Mouse (Mus musculus): ENCODE data around the gene Ccnd1. TPM values are rescaled to one million over a fixed set of nuclear protein-coding genes. Genes with fewer than 3 reads are reported as not detected.
"Not testable (repeated sequence)": the region's sequence is repeated elsewhere in the genome, so short reads cannot be mapped to it uniquely, and the experiment has no call there.

The Ccnd1 gene
- polyA plus RNA-seq, 1 experiment from 2014 or later: 59.0 TPM

GRCm38 (mm10) chr7:144891863-144892262, 47.9 kb downstream of the Ccnd1 start:
- no peak overlapping the region for H3K4me3 ChIP-seq (replicated peaks; ENCODE audit: low read length)
- peaks cover 24% of the 10 kb centered on the region for H3K27me3 ChIP-seq (ENCODE audit: control insufficient read depth, insufficient read depth, low read length)
- H3K4me2 ChIP-seq (ENCODE audit: low read depth, low read length): no peak overlapping the region
- WGBS: 77% methylated on average over 2 of the region's 2 CpGs
- H3K9ac ChIP-seq (ENCODE audit: low read length): no peak overlapping the region
- ATAC-seq (ENCODE audit: insufficient read depth, low FRiP score): no peak
- peaks cover 13% of the 10 kb centered on the region for H3K4me1 ChIP-seq (ENCODE audit: control insufficient read depth, insufficient read depth, low read length)
- 0 out of 2 replicates have a peak, but pooled peaks cover 3% of the 10 kb centered on the region for H3K9me3 ChIP-seq (replicated peaks; ENCODE audit: control insufficient read depth, low read length)
- no peak overlapping the region for H3K27ac ChIP-seq (ENCODE audit: low read length)
- H3K36me3 ChIP-seq (ENCODE audit: control insufficient read depth, insufficient read depth, low read length): no peaks in the 10 kb centered on the region

DNA sequence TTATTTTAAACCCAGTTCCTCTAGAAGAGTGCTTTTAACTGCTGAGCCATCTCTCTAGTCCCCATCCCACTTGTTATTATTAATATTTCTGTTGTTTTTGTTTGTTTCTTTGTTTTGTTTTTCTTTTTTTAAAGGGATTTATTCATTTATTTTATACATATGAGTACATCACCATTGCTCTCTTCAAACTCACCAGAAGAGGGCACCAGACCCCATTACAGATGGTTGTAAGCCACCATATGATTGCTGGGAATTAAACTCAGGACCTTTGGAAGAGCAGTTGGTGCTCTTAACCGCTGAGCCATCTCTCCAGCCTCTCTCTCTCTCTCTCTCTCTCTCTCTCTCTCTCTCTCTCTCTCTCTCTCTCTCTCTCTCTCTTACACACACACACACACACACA, 49.1 kb downstream of the Ccnd1 start:
- H3K27me3 ChIP-seq (ENCODE audit: control insufficient read depth, insufficient read depth, low read length): peaks cover 12% of the 10 kb centered on the region
- not testable (repeated sequence) for H3K36me3 ChIP-seq (ENCODE audit: control insufficient read depth, insufficient read depth, low read length); H3K27ac ChIP-seq (ENCODE audit: low read length); H3K4me3 ChIP-seq (replicated peaks; ENCODE audit: low read length); H3K9me3 ChIP-seq (replicated peaks; ENCODE audit: control insufficient read depth, low read length); H3K9ac ChIP-seq (ENCODE audit: low read length); ATAC-seq (ENCODE audit: insufficient read depth, low FRiP score); H3K4me1 ChIP-seq (ENCODE audit: control insufficient read depth, insufficient read depth, low read length); H3K4me2 ChIP-seq (ENCODE audit: low read depth, low read length)
- WGBS: 74% methylated on average over 1 of the region's 1 CpGs

- no peak overlapping the region for H3K4me2 ChIP-seq (ENCODE audit: low read depth, low read length)
These were observed 51.0 kb downstream of the Ccnd1 start for GRCm38 (mm10) chr7:144888564-144889299.

DNA sequence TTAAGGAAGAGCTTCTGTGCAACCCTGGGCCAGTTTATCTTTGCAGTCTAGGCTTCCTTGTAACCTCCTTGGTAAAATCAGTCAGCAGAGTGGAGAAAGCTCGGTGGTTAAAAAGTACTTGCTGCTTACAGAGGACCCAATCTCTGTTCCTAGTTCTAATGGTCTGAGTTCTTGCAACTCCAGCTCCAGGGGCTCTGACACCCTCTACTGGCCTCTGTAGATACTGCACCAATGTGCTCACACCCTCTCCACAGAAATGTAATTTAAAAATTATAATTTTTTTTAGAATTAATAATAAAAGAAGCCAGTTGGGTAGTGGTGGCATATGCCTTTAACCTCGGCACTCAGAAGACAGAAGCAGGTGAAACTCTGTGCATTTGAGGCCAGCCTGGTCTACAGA, 52.1 kb downstream of the Ccnd1 start:
- H3K4me3 ChIP-seq (replicated peaks; ENCODE audit: low read length): no peak overlapping the region
- H3K27me3 ChIP-seq (ENCODE audit: control insufficient read depth, insufficient read depth, low read length): no peaks in the 10 kb centered on the region; the same call in 1 of the 2 replicates
- H3K9me3 ChIP-seq (replicated peaks; ENCODE audit: control insufficient read depth, low read length): 0 out of 2 replicates have a peak, but pooled peaks cover 3% of the 10 kb centered on the region
- 86% methylated on average over 2 of the region's 2 CpGs for WGBS
- no peak overlapping the region for H3K9ac ChIP-seq (ENCODE audit: low read length)
- ATAC-seq (ENCODE audit: insufficient read depth, low FRiP score): no peak
- H3K27ac ChIP-seq (ENCODE audit: low read length): no peak overlapping the region
- H3K4me2 ChIP-seq (ENCODE audit: low read depth, low read length): no peak overlapping the region
- no peaks in the 10 kb centered on the region for H3K4me1 ChIP-seq (ENCODE audit: control insufficient read depth, insufficient read depth, low read length)
- H3K36me3 ChIP-seq (ENCODE audit: control insufficient read depth, insufficient read depth, low read length): no peaks in the 10 kb centered on the region

More at GRCm38 (mm10) chr7:144888564-144889299, 51.0 kb downstream of the Ccnd1 start:
- Histone ChIP-seq H3K9ac (ENCODE audit: low read length) (no peak overlapping the region), H3K27ac (ENCODE audit: low read length) (no peak overlapping the region), H3K27me3 (ENCODE audit: control insufficient read depth, insufficient read depth, low read length) (no peaks in the 10 kb centered on the region; the same call in 1 of the 2 replicates), H3K4me3 (replicated peaks; ENCODE audit: low read length) (no peak overlapping the region), H3K36me3 (ENCODE audit: control insufficient read depth, insufficient read depth, low read length) (no peaks in the 10 kb centered on the region), H3K4me1 (ENCODE audit: control insufficient read depth, insufficient read depth, low read length) (no peaks in the 10 kb centered on the region), H3K9me3 (replicated peaks; ENCODE audit: control insufficient read depth, low read length) (0 out of 2 replicates have a peak, but pooled peaks cover 3% of the 10 kb centered on the region)
- WGBS: 9% methylated on average over 18 of the region's 18 CpGs
- ATAC-seq (ENCODE audit: insufficient read depth, low FRiP score): no peak

- Histone ChIP-seq H3K9ac (ENCODE audit: low read length) (no peak overlapping the region), H3K27me3 (ENCODE audit: control insufficient read depth, insufficient read depth, low read length) (no peaks in the 10 kb centered on the region), H3K4me1 (ENCODE audit: control insufficient read depth, insufficient read depth, low read length) (no peaks in the 10 kb centered on the region), H3K9me3 (replicated peaks; ENCODE audit: control insufficient read depth, low read length) (0 out of 2 replicates have a peak, but pooled peaks cover 3% of the 10 kb centered on the region), H3K27ac (ENCODE audit: low read length) (no peak overlapping the region), H3K36me3 (ENCODE audit: control insufficient read depth, insufficient read depth, low read length) (no peaks in the 10 kb centered on the region), H3K4me3 (replicated peaks; ENCODE audit: low read length) (no peak overlapping the region), H3K4me2 (ENCODE audit: low read depth, low read length) (no peak overlapping the region)
- WGBS: 28% methylated on average over 2 of the region's 2 CpGs
- no peak; the same call in 1 of the 2 replicates for ATAC-seq (ENCODE audit: insufficient read depth, low FRiP score)
These were observed 56.6 kb downstream of the Ccnd1 start for GRCm38 (mm10) chr7:144883106-144883505.

Other genes starting within 250 kb of the Ccnd1 start
- gene Ano1, start 188.0 kb downstream of the Ccnd1 start, polyA plus RNA-seq (2015; fragmentation: Nextera tagmentation; extraction: Ambion mirVana): 60.9 and 70.2 TPM in 2 replicates
- not detected in 2 replicates for gene Fgf3, start 101.8 kb downstream of the Ccnd1 start, polyA plus RNA-seq (2015; fragmentation: Nextera tagmentation; extraction: Ambion mirVana)
- 0.08 TPM in 1 of 2 replicates, not detected in the other for gene Fgf4, start 92.6 kb downstream of the Ccnd1 start, polyA plus RNA-seq (2015; fragmentation: Nextera tagmentation; extraction: Ambion mirVana)
- not detected in 2 replicates for gene Fgf15, start 43.4 kb downstream of the Ccnd1 start, polyA plus RNA-seq (2015; fragmentation: Nextera tagmentation; extraction: Ambion mirVana)
- 27.9 and 28.6 TPM in 2 replicates for gene LTO1, start 24.8 kb downstream of the Ccnd1 start, polyA plus RNA-seq (2015; fragmentation: Nextera tagmentation; extraction: Ambion mirVana)